In the genomic region with DNA sequence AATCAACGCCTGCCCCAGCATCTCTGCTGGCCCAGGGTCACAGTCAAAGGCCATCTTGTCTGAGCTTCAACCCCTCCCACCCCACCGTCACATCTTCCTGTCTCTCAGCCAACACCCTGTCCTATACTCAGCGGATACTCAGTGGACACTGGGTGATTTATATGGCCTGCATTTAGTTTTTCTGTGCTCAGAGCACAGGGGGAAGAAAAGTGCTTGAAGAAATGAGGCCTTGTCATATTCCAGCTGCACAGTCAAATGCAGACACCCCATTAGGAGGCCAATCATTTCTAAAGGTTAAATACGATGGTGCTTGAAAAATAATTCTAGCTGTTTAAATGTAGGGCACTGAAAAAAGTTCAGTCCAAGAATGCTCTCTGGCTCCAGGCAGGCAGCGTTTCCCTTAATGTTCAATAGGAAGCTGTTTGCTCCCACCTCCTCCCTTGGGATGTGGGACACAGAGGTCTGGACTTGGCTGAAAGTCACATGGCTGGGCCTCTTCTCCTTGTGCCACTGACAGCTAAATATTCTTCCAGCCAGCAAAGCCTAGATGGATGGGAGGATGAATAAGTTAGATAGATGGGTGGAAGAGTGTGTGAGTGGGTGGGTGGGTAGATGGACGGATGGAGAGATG, we compare ENCODE assay signal across 11 mouse cellular contexts. TPM values are rescaled to one million over a fixed set of nuclear protein-coding genes. Genes with fewer than 3 reads are reported as not detected.
"Had no signal": no experiment of that assay in that cellular context is flagged by ENCODE, and none has a peak within 500 bp of the region (broad histone marks: within the 10 kb centered on the region; RNA-seq: fewer than 3 reads in every experiment).

No protein-coding gene starts in this region.

- DNase-seq: left cerebral cortex, postnatal 4 days; midbrain, embryonic 14.5 days; thymus, postnatal 14 days had no signal

- H3K4me1 ChIP-seq: midbrain, embryonic 10.5 days had no signal

- H3K4me3 ChIP-seq: hindbrain, embryonic 13.5 days; midbrain, embryonic 10.5 days; myocyte; neural tube, embryonic 15.5 days had no signal

- H3K36me3 ChIP-seq: hindbrain, embryonic 13.5 days; midbrain, embryonic 10.5 days; neural tube, embryonic 15.5 days had no signal

- H3K9me3 ChIP-seq: neural tube, embryonic 15.5 days had no signal

- ATAC-seq: hindbrain, postnatal 0 days had no signal

- H3K9ac ChIP-seq: hindbrain, embryonic 13.5 days; neural tube, embryonic 15.5 days had no signal

- H3K4me2 ChIP-seq: hindbrain, embryonic 13.5 days; liver, embryonic 11.5 days; neural tube, embryonic 15.5 days had no signal

- H3K27ac ChIP-seq: hindbrain, embryonic 13.5 days; hindbrain, postnatal 0 days; midbrain, embryonic 10.5 days; neural tube, embryonic 15.5 days; stomach, postnatal 0 days had no signal

- H3K27me3 ChIP-seq: hindbrain, embryonic 13.5 days; neural tube, embryonic 15.5 days had no signal

RNA-seq across cellular contexts. Expression of gene Adgra1, which starts 20.3 kb away (rescaled TPM):
- total RNA-seq: megakaryocyte, adult 5-6 weeks had no signal
